Mouse (Mus musculus): ENCODE measurements around the gene Arid1b. TPM values are rescaled to one million over a fixed set of nuclear protein-coding genes. Genes with fewer than 3 reads are reported as not detected.

Gene Arid1b
- polyA plus RNA-seq, 1 experiment from 2014 or later = 2.2 TPM

DNA sequence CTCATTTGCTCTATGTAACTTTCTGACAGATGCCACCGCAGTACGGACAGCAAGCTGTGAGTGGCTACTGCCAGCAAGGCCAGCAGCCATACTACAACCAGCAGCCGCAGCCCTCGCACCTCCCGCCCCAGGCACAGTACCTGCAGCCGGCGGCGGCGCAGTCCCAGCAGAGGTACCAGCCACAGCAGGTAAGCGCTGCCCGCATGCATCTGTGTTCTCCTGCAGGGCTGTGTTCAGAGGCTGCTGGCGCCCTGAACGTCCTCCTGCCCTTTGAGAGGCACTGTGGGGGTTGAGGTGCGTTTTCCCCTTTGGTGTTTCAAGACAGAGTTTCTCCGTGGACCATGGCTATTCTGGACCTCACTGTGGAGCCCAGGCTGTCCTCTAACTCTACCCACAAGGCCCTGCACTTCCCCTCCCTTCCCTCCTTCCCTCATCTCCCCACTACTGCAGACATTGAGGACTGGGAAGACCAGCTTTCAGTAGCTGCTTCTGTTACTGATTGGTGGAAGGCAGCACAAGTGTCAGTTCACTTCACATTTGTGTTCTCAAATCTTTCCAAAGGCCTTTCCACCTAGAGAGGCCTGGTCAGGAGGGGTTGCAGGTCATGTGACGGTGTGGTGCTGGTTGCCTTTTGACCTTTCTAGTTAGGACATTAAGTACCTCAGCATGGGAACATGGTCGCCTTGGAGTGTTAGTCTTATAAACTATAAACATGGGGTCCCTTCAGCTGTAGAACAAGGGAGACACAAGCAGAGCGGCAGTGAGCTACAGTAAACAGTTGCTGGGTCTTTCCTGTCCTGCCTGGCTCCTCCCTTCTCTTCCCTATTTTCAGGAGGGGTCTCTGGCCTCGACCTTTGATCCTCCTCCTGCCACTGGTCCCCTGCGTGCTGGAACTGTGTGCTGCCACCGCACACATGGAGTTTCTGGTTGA lies 103.7 kb downstream of the Arid1b start:
- no peak for ATAC-seq
- Histone ChIP-seq H3K4me3 (ENCODE audit: low read depth, low read length) (no peak overlapping the region), H3K4me1 (ENCODE audit: insufficient read depth) (peaks cover 55% of the 10 kb centered on the region), H3K9ac (replicated peaks) (peak overlapping the region; percentile 13; the same call in 1 of the 2 replicates), H3K27me3 (ENCODE audit: insufficient read depth, low read length) (no peaks in the 10 kb centered on the region), H3K36me3 (replicated peaks; ENCODE audit: insufficient read depth, low read length) (0 out of 2 replicates have a peak, but pooled peaks cover 2% of the 10 kb centered on the region), H3K4me2 (ENCODE audit: low read depth, low read length) (no peak overlapping the region), H3K9me3 (ENCODE audit: low read length) (no peaks in the 10 kb centered on the region), H3K27ac (ENCODE audit: low read depth) (peak overlapping the region; percentile 77)
- no peak for TF ChIP-seq EP300 (IDR thresholded peaks at IDR 0.05; ENCODE audit: low read depth)
- no peak for DNase-seq
- 55% methylated on average over 21 of the region's 21 CpGs for WGBS (ENCODE audit: insufficient replicate concordance)

DNA sequence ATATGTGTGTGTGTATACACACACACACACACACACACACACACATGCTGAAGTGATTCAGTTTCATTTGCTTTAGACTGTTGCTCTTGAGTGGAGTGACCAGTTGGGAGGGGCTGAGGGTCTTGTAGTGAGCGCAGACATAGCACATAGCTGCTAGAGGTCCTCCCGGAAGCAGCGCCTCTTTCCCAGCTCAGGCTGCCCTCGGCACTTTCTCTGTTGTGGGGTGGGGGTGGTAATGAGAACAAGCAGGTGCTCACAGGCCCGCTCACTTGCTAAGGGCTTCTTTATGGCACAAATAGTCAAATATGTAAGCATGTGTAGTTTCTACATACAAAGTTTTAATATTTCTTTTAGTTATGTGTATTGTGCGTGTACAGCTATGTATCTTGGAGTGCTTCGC lies 104.6 kb downstream of the Arid1b start:
- Histone ChIP-seq H3K27me3 (ENCODE audit: insufficient read depth, low read length) (no peaks in the 10 kb centered on the region), H3K4me3 (ENCODE audit: low read depth, low read length) (no peak overlapping the region), H3K9me3 (ENCODE audit: low read length) (no peaks in the 10 kb centered on the region), H3K27ac (ENCODE audit: low read depth) (peak overlapping the region; percentile 77), H3K4me2 (ENCODE audit: low read depth, low read length) (peak overlapping the region; percentile 59), H3K9ac (replicated peaks) (peak overlapping the region; percentile 36; the same call in 1 of the 2 replicates), H3K36me3 (replicated peaks; ENCODE audit: insufficient read depth, low read length) (0 out of 2 replicates have a peak, but pooled peaks cover 2% of the 10 kb centered on the region), H3K4me1 (ENCODE audit: insufficient read depth) (peaks cover 50% of the 10 kb centered on the region)
- 55% methylated on average over 7 of the region's 7 CpGs for WGBS (ENCODE audit: insufficient replicate concordance)
- TF ChIP-seq EP300 (IDR thresholded peaks at IDR 0.05; ENCODE audit: low read depth) = no peak
- no peak for TF ChIP-seq CTCF (IDR thresholded peaks at IDR 0.05; ENCODE audit: low read depth)
- ATAC-seq (peak; percentile 44), DNase-seq (no peak)

DNA sequence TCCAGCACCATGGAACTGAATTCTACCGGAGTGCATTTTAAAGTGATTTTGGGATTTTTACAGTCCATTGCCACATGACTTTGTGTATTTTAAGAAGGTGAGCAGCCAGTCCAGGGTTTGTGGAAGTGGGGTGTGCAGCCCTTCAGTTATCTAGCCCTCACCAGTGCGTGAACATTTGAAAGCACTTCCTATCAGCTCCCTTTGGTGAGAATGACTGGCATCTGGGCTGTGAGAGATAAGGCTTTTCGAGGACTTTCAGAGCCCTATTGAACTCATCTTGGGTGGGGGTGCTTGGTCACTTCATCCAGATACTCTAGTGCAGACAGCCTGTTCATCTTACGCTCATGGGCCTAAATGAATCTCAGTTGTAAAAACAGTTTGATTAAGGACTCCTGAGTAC lies 105.1 kb downstream of the Arid1b start:
- no peaks in the 10 kb centered on the region for H3K9me3 ChIP-seq (ENCODE audit: low read length)
- WGBS (ENCODE audit: insufficient replicate concordance) = 37% methylated on average over 4 of the region's 4 CpGs
- H3K4me1 ChIP-seq (ENCODE audit: insufficient read depth) = peaks cover 46% of the 10 kb centered on the region
- ATAC-seq (peak; percentile 96), DNase-seq (peak; percentile 59)
- 0 out of 2 replicates have a peak overlapping the region, but pooled peaks have one; percentile 36 for H3K9ac ChIP-seq (replicated peaks)
- no peak overlapping the region for H3K4me3 ChIP-seq (ENCODE audit: low read depth, low read length)
- 0 out of 2 replicates have a peak, but pooled peaks cover 2% of the 10 kb centered on the region for H3K36me3 ChIP-seq (replicated peaks; ENCODE audit: insufficient read depth, low read length)
- no peak for TF ChIP-seq CTCF (IDR thresholded peaks at IDR 0.05; ENCODE audit: low read depth)
- peak; percentile 100 for TF ChIP-seq EP300 (IDR thresholded peaks at IDR 0.05; ENCODE audit: low read depth)
- H3K27me3 ChIP-seq (ENCODE audit: insufficient read depth, low read length) = no peaks in the 10 kb centered on the region
- peak overlapping the region; percentile 77 for H3K27ac ChIP-seq (ENCODE audit: low read depth)
- peak overlapping the region; percentile 59 for H3K4me2 ChIP-seq (ENCODE audit: low read depth, low read length)

DNA sequence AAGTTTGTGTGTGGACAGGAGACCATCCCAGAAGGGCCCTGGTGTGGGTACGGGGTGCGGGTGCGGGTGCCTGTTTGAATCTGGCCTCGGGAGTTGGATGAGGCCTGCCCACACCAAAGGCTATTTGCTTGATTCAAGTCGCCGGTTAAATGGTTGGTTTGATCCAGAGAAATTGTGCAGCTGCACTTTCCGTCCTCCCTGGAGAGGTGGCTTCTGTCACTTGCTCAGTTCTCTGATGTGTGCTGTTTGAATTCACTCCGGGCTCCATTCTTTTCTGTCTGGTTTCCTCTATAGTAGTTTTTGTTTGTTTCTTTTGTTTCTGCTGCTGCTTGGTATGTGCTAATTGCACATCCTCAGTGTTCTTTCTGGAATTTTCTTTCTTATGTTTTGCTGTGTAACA lies 107.0 kb downstream of the Arid1b start:
- peaks cover 46% of the 10 kb centered on the region for H3K4me1 ChIP-seq (ENCODE audit: insufficient read depth)
- TF ChIP-seq EP300 (IDR thresholded peaks at IDR 0.05; ENCODE audit: low read depth) = no peak
- TF ChIP-seq CTCF (IDR thresholded peaks at IDR 0.05; ENCODE audit: low read depth) = no peak
- WGBS (ENCODE audit: insufficient replicate concordance) = 80% methylated on average over 8 of the region's 8 CpGs
- H3K9me3 ChIP-seq (ENCODE audit: low read length) = no peaks in the 10 kb centered on the region
- ATAC-seq = no peak
- no peak overlapping the region for H3K27ac ChIP-seq (ENCODE audit: low read depth)
- no peak overlapping the region for H3K4me3 ChIP-seq (ENCODE audit: low read depth, low read length)
- H3K27me3 ChIP-seq (ENCODE audit: insufficient read depth, low read length) = no peaks in the 10 kb centered on the region
- H3K36me3 ChIP-seq (replicated peaks; ENCODE audit: insufficient read depth, low read length) = 0 out of 2 replicates have a peak, but pooled peaks cover 2% of the 10 kb centered on the region
- no peak overlapping the region for H3K4me2 ChIP-seq (ENCODE audit: low read depth, low read length)
- no peak overlapping the region for H3K9ac ChIP-seq (replicated peaks)
- DNase-seq = no peak

DNA sequence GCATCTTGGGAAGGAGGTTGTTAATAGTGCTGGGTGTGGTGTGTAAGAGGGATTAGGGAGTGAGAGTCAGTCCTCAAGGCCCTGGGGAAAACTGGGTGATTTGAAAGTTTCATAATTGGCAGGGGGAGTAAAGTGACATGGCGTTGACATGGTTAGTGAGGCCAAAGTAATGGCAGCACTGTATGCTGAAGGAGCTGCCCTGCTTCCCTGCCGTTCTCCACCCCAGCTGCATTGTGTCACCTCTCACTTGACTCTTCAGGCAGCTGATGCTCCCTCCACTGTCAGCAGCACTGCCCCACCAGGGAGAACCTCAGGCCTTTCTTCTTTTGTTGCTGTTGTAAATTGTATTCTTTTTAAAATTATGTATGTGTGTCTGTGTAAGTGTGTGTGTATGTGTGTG lies 107.8 kb downstream of the Arid1b start:
- peaks cover 47% of the 10 kb centered on the region for H3K4me1 ChIP-seq (ENCODE audit: insufficient read depth)
- 0 out of 2 replicates have a peak, but pooled peaks cover 2% of the 10 kb centered on the region for H3K36me3 ChIP-seq (replicated peaks; ENCODE audit: insufficient read depth, low read length)
- H3K27ac ChIP-seq (ENCODE audit: low read depth) = no peak overlapping the region
- DNase-seq (no peak), ATAC-seq (no peak)
- no peaks in the 10 kb centered on the region for H3K27me3 ChIP-seq (ENCODE audit: insufficient read depth, low read length)
- WGBS (ENCODE audit: insufficient replicate concordance) = 60% methylated on average over 2 of the region's 2 CpGs
- no peak for TF ChIP-seq EP300 (IDR thresholded peaks at IDR 0.05; ENCODE audit: low read depth)
- no peak for TF ChIP-seq CTCF (IDR thresholded peaks at IDR 0.05; ENCODE audit: low read depth)
- H3K4me3 ChIP-seq (ENCODE audit: low read depth, low read length) = no peak overlapping the region
- no peaks in the 10 kb centered on the region for H3K9me3 ChIP-seq (ENCODE audit: low read length)
- H3K9ac ChIP-seq (replicated peaks) = no peak overlapping the region
- H3K4me2 ChIP-seq (ENCODE audit: low read depth, low read length) = no peak overlapping the region

DNA sequence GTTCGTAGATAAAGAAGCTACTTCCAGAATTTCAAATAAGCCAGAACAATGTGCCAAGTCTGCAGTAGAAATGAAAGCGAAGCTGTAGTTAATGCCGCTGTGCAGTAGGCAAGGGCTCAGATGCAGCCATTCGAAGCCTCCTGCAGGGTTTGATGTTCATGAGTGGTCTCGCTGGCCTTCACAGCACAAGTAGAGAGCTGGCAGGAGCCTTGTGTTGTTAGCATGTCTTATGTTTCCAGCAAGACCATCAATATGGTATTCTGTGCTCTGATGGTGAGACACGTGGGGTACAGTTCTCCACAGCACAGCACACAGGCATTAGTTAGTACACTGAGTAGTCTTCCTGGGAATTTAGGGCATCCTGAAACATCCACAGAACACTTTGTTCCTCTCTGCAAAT lies 111.6 kb downstream of the Arid1b start:
- H3K9ac ChIP-seq (replicated peaks) = no peak overlapping the region
- H3K4me1 ChIP-seq (ENCODE audit: insufficient read depth) = peaks cover 48% of the 10 kb centered on the region
- H3K36me3 ChIP-seq (replicated peaks; ENCODE audit: insufficient read depth, low read length) = no peaks in the 10 kb centered on the region
- DNase-seq = no peak
- H3K27me3 ChIP-seq (ENCODE audit: insufficient read depth, low read length) = no peaks in the 10 kb centered on the region
- H3K9me3 ChIP-seq (ENCODE audit: low read length) = no peaks in the 10 kb centered on the region
- H3K27ac ChIP-seq (ENCODE audit: low read depth) = 0 out of 2 replicates have a peak overlapping the region, but pooled peaks have one; percentile 52
- TF ChIP-seq EP300 (IDR thresholded peaks at IDR 0.05; ENCODE audit: low read depth) = no peak
- TF ChIP-seq CTCF (IDR thresholded peaks at IDR 0.05; ENCODE audit: low read depth) = no peak
- H3K4me2 ChIP-seq (ENCODE audit: low read depth, low read length) = no peak overlapping the region
- 0 out of 2 replicates have a peak, but pooled peaks have one; percentile 10 for ATAC-seq
- H3K4me3 ChIP-seq (ENCODE audit: low read depth, low read length) = no peak overlapping the region
- WGBS (ENCODE audit: insufficient replicate concordance) = 81% methylated on average over 6 of the region's 6 CpGs

Data from liver, postnatal 0 days (tissue).